Mouse (Mus musculus): ENCODE results near the gene Ccdc188.
"Not testable (repeated sequence)": the region's sequence is repeated elsewhere in the genome, so short reads cannot be mapped to it uniquely, and the experiment has no call there.

The Ccdc188 gene

GRCm38 (mm10) chr16:18217579-18217978, at the start of gene Ccdc188:
TSS of gene Ccdc188 (plus strand) at chr16:18217879.
- DNase-seq (ENCODE audit: inconsistent age in 2 of 2, low spot score in 1 of 2) = no peak

- DNase-seq (ENCODE audit: inconsistent age in 2 of 2, low spot score in 1 of 2) = no peak
Measured at GRCm38 (mm10) chr16:18169156-18169555, 48.5 kb upstream of the Ccdc188 start.

- DNase-seq (ENCODE audit: inconsistent age in 2 of 2, low spot score in 1 of 2) = peak; percentile 41 to 46
Measured at GRCm38 (mm10) chr16:18169776-18170175, 47.9 kb upstream of the Ccdc188 start.

- DNase-seq (ENCODE audit: inconsistent age in 2 of 2, low spot score in 1 of 2) = peak; percentile 68 to 91
Measured at GRCm38 (mm10) chr16:18172266-18172855, 45.3 kb upstream of the Ccdc188 start.

GRCm38 (mm10) chr16:18173231-18173630, 44.4 kb upstream of the Ccdc188 start:
- no peak for DNase-seq (ENCODE audit: inconsistent age in 2 of 2, low spot score in 1 of 2)

- DNase-seq (ENCODE audit: inconsistent age in 2 of 2, low spot score in 1 of 2) = no peak
Measured at GRCm38 (mm10) chr16:18173788-18174187, 43.9 kb upstream of the Ccdc188 start.

GRCm38 (mm10) chr16:18175817-18176541, 41.7 kb upstream of the Ccdc188 start:
- DNase-seq (ENCODE audit: inconsistent age in 2 of 2, low spot score in 1 of 2) = no peak

- peak in 1 of 2 experiments; percentile 50 for DNase-seq (ENCODE audit: inconsistent age in 2 of 2, low spot score in 1 of 2)
Measured at GRCm38 (mm10) chr16:18176758-18177157, 40.9 kb upstream of the Ccdc188 start.

GRCm38 (mm10) chr16:18179591-18179990, 38.1 kb upstream of the Ccdc188 start:
- DNase-seq (ENCODE audit: inconsistent age in 2 of 2, low spot score in 1 of 2) = no peak

- no peak for DNase-seq (ENCODE audit: inconsistent age in 2 of 2, low spot score in 1 of 2)
Measured at GRCm38 (mm10) chr16:18181398-18181797, 36.3 kb upstream of the Ccdc188 start.

GRCm38 (mm10) chr16:18182766-18183165, 34.9 kb upstream of the Ccdc188 start:
- no peak for DNase-seq (ENCODE audit: inconsistent age in 2 of 2, low spot score in 1 of 2)

GRCm38 (mm10) chr16:18185715-18186449, 31.8 kb upstream of the Ccdc188 start:
- DNase-seq (ENCODE audit: inconsistent age in 2 of 2, low spot score in 1 of 2) = no peak

- no peak for DNase-seq (ENCODE audit: inconsistent age in 2 of 2, low spot score in 1 of 2)
Measured at GRCm38 (mm10) chr16:18186798-18187197, 30.9 kb upstream of the Ccdc188 start.

- DNase-seq (ENCODE audit: inconsistent age in 2 of 2, low spot score in 1 of 2) = no peak
Measured at GRCm38 (mm10) chr16:18187221-18187620, 30.5 kb upstream of the Ccdc188 start.

GRCm38 (mm10) chr16:18191006-18191405, 26.7 kb upstream of the Ccdc188 start:
- DNase-seq (ENCODE audit: inconsistent age in 2 of 2, low spot score in 1 of 2) = no peak

GRCm38 (mm10) chr16:18194208-18194985, 23.3 kb upstream of the Ccdc188 start:
- no peak for DNase-seq (ENCODE audit: inconsistent age in 2 of 2, low spot score in 1 of 2)

- no peak for DNase-seq (ENCODE audit: inconsistent age in 2 of 2, low spot score in 1 of 2)
Measured at GRCm38 (mm10) chr16:18195068-18195467, 22.6 kb upstream of the Ccdc188 start.

GRCm38 (mm10) chr16:18195561-18195960, 22.1 kb upstream of the Ccdc188 start:
- DNase-seq (ENCODE audit: inconsistent age in 2 of 2, low spot score in 1 of 2) = not testable (repeated sequence)

- no peak for DNase-seq (ENCODE audit: inconsistent age in 2 of 2, low spot score in 1 of 2)
Measured at GRCm38 (mm10) chr16:18197881-18198280, 19.8 kb upstream of the Ccdc188 start.

- no peak for DNase-seq (ENCODE audit: inconsistent age in 2 of 2, low spot score in 1 of 2)
Measured at GRCm38 (mm10) chr16:18198365-18199098, 19.1 kb upstream of the Ccdc188 start.
